Mouse (Mus musculus) midbrain, embryonic 11.5 days (tissue): Measurements from ENCODE around the gene Hcrtr2. TPM values are rescaled to one million over a fixed set of nuclear protein-coding genes. Genes with fewer than 3 reads are reported as not detected.

Experiments used
- ATAC-seq: fragments of 200-750 bp; cut with Nextera tagmentation; 2 replicates; pipeline ENCODE4 v1.8.0; 2017; ENCODE audit warnings: moderate TSS enrichment, moderate library complexity; ENCODE audit not compliant: low FRiP score
- DNase-seq: peaks from one replicate; pipeline ENCODE4 v3.0.0; 2015; ENCODE audit warnings: low spot score; ENCODE audit errors: missing footprints
- H3K27ac ChIP-seq: fragments of 300-500 bp; sonication (generic); 2 replicates; pipeline ENCODE4 v1.5.1; 2014; ENCODE audit warnings: low read depth, low read length
- H3K27me3 ChIP-seq: fragments of 300-500 bp; sonication (generic); 2 replicates; pipeline ENCODE4 v1.6.1; 2014; ENCODE audit warnings: mild to moderate bottlenecking, low read length, moderate library complexity, mixed read lengths; ENCODE audit not compliant: control insufficient read depth, insufficient read depth
- H3K36me3 ChIP-seq: fragments of 300-500 bp; sonication (generic); 2 replicates; pipeline ENCODE4 v1.6.1; 2014; ENCODE audit warnings: mild to moderate bottlenecking, low read length, moderate library complexity, mixed read lengths; ENCODE audit not compliant: control insufficient read depth, insufficient read depth
- H3K4me1 ChIP-seq: fragments of 300-500 bp; sonication (generic); 2 replicates; pipeline ENCODE4 v1.6.1; 2014; ENCODE audit warnings: low read length; ENCODE audit not compliant: control insufficient read depth, insufficient read depth
- H3K4me2 ChIP-seq: fragments of 300-500 bp; sonication (generic); 2 replicates; pipeline ENCODE4 v1.6.1; 2014; ENCODE audit warnings: mild to moderate bottlenecking, moderate library complexity
- H3K4me3 ChIP-seq: fragments of 300-500 bp; sonication (generic); 2 replicates; pipeline ENCODE4 v1.5.1; 2014; ENCODE audit warnings: low read depth, low read length
- H3K9ac ChIP-seq: fragments of 300-500 bp; sonication (generic); 2 replicates; pipeline ENCODE4 v1.6.1; 2014; ENCODE audit warnings: low read length
- H3K9me3 ChIP-seq: fragments of 300-500 bp; sonication (generic); 2 replicates; pipeline ENCODE4 v1.6.1; 2016; ENCODE audit warnings: low read length; ENCODE audit not compliant: control insufficient read depth
- WGBS: fragments of 180-500 bp; shearing (Covaris S2); extraction: QIAGEN DNeasy Blood & Tissue Kit; methylation state at CpG from one replicate; pipeline ENCODE4 v1.1.7; 2014; 5-methylcytosine and 5-hydroxymethylcytosine counted together
- polyA plus RNA-seq: library from polyadenylated mRNA; unstranded; fragments of >200 nt; fragmentation: Nextera tagmentation; extraction: Ambion mirVana; gene quantifications from 2 replicates; pipeline ENCODE4 v1.2.1, GENCODE M21; 2014

Hcrtr2 gene
- polyA plus RNA-seq, 1 experiment from 2014 or later: 0.52 TPM

- Histone ChIP-seq H3K27ac (no peak overlapping the region), H3K9ac (no peak overlapping the region), H3K27me3 (peaks cover 4% of the 10 kb centered on the region; the same call in 1 of the 2 replicates), H3K4me1 (peaks cover 2% of the 10 kb centered on the region; the same call in 1 of the 2 replicates), H3K9me3 (no peaks in the 10 kb centered on the region), H3K36me3 (no peaks in the 10 kb centered on the region), H3K4me3 (no peak overlapping the region), H3K4me2 (no peak overlapping the region)
- no peak for DNase-seq
- ATAC-seq: no peak
- 82% methylated on average over 1 of the region's 1 CpGs for WGBS
These were observed 2.9 kb downstream of the Hcrtr2 start for GRCm38 (mm10) chr9:76320755-76321154.

DNA sequence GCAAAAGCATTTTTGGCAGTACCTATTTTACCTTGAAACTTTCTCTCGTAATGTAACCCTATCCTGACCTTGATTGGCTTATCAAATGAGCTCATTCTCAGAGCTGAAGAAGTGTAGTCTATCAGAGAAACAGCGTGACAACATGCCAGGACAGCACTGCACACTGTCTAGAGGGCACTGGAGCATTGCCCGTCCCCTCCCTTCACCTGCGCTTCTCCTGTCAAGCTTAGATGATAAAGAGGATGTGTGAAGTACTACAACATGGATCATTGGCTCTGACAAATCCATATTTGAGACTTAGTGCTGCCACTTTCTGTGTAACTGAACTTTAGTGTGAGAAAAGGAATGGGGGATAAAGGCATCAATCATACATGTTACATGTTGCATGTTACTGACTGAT, 5.4 kb downstream of the Hcrtr2 start:
- H3K4me3 ChIP-seq: no peak overlapping the region
- no peak overlapping the region for H3K27ac ChIP-seq
- peaks cover 2% of the 10 kb centered on the region; the same call in 1 of the 2 replicates for H3K4me1 ChIP-seq
- peaks cover 4% of the 10 kb centered on the region; the same call in 1 of the 2 replicates for H3K27me3 ChIP-seq
- H3K4me2 ChIP-seq: no peak overlapping the region
- DNase-seq (no peak), ATAC-seq (no peak)
- H3K9me3 ChIP-seq: no peaks in the 10 kb centered on the region
- H3K9ac ChIP-seq: no peak overlapping the region
- no peaks in the 10 kb centered on the region for H3K36me3 ChIP-seq
- 89% methylated on average over 4 of the region's 4 CpGs for WGBS

DNA sequence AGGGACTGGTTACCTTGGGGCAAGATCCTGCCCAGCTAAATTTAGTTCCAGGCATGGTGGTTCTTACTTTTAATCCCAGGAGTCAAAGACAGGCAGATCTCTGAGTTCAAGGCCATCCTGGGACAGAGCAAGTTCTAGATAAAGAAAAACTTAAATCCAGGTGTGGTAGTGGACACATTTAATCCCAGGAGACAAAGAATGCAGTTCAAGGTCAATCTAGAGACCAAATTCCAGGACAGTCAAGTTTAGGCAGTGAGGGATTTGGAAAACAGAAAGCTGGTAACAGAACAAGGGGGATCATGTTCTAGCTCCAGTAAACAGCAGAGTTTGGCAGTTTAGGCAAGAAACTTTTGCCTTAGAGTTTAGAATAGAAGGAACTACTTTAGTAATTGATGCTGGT, 8.6 kb downstream of the Hcrtr2 start:
- no peak for ATAC-seq
- DNase-seq: no peak
- Histone ChIP-seq H3K27ac (no peak overlapping the region), H3K4me3 (no peak overlapping the region), H3K4me1 (no peaks in the 10 kb centered on the region), H3K9me3 (no peaks in the 10 kb centered on the region), H3K36me3 (no peaks in the 10 kb centered on the region), H3K4me2 (no peak overlapping the region), H3K9ac (no peak overlapping the region), H3K27me3 (no peaks in the 10 kb centered on the region)

- no peaks in the 10 kb centered on the region for H3K27me3 ChIP-seq
- no peaks in the 10 kb centered on the region for H3K9me3 ChIP-seq
- no peaks in the 10 kb centered on the region for H3K36me3 ChIP-seq
- DNase-seq (no peak), ATAC-seq (no peak)
- no peak overlapping the region for H3K4me2 ChIP-seq
- no peak overlapping the region for H3K9ac ChIP-seq
- no peak overlapping the region for H3K27ac ChIP-seq
- H3K4me3 ChIP-seq: no peak overlapping the region
- no peaks in the 10 kb centered on the region for H3K4me1 ChIP-seq
These were observed 9.7 kb downstream of the Hcrtr2 start for GRCm38 (mm10) chr9:76313921-76314320.

DNA sequence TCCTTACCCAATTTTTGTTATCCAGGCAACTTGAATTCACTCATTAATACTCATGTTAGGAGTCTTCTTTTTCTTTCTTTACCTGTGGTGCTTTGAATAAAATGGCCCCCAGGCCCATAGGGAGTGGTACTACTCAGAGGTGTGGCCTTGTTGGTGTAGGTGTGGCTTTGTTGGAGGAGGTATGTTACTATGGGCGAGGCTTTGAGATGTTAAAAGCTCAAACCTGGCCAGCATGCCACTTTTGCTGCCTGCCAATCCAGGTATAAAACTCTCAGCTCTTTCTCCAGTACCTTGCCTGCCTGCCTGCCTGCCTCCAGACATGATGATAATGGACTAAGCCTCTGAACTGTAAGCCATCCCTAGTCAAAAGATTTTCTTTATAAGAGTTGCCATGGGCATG, 11.4 kb downstream of the Hcrtr2 start:
- Histone ChIP-seq H3K9me3 (no peaks in the 10 kb centered on the region), H3K4me3 (no peak overlapping the region), H3K4me2 (no peak overlapping the region), H3K36me3 (no peaks in the 10 kb centered on the region), H3K4me1 (no peaks in the 10 kb centered on the region), H3K27ac (no peak overlapping the region), H3K27me3 (no peaks in the 10 kb centered on the region), H3K9ac (no peak overlapping the region)
- ATAC-seq: no peak
- WGBS: 68% methylated on average over 1 of the region's 1 CpGs
- DNase-seq: no peak

DNA sequence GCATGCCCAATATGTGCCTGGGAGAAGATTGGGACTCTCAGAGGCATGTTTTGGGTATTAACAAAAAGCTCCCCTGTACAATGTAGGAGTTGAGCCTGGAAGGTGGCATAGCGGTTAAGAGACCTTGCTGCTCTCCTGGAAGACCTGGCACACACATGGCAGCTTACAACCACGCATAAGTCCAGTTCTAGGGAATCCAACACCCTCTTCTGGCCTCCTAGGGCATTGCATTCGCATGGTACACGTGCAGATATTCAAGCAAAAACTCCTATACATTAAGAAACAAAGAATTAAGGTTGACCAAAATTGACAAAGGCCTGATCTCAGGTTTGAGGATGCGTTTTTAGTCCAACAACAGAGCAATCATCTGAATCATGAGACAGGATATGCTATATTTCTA, 32.3 kb downstream of the Hcrtr2 start:
- no peaks in the 10 kb centered on the region for H3K27me3 ChIP-seq
- H3K36me3 ChIP-seq: no peaks in the 10 kb centered on the region
- WGBS: 74% methylated on average over 5 of the region's 5 CpGs
- H3K4me2 ChIP-seq: no peak overlapping the region
- no peaks in the 10 kb centered on the region for H3K9me3 ChIP-seq
- no peak for DNase-seq
- H3K4me3 ChIP-seq: no peak overlapping the region
- no peak overlapping the region for H3K27ac ChIP-seq
- no peak for ATAC-seq
- no peaks in the 10 kb centered on the region for H3K4me1 ChIP-seq
- H3K9ac ChIP-seq: no peak overlapping the region

- Histone ChIP-seq H3K4me1 (no peaks in the 10 kb centered on the region), H3K4me3 (no peak overlapping the region), H3K9ac (no peak overlapping the region), H3K27ac (no peak overlapping the region), H3K9me3 (no peaks in the 10 kb centered on the region), H3K4me2 (no peak overlapping the region), H3K36me3 (no peaks in the 10 kb centered on the region), H3K27me3 (no peaks in the 10 kb centered on the region)
- no peak for DNase-seq
- no peak for ATAC-seq
These were observed 52.8 kb downstream of the Hcrtr2 start for GRCm38 (mm10) chr9:76270886-76271285.

- Histone ChIP-seq H3K4me1 (no peaks in the 10 kb centered on the region), H3K36me3 (no peaks in the 10 kb centered on the region)
These were observed 65.9 kb downstream of the Hcrtr2 start for GRCm38 (mm10) chr9:76257731-76258130.

DNA sequence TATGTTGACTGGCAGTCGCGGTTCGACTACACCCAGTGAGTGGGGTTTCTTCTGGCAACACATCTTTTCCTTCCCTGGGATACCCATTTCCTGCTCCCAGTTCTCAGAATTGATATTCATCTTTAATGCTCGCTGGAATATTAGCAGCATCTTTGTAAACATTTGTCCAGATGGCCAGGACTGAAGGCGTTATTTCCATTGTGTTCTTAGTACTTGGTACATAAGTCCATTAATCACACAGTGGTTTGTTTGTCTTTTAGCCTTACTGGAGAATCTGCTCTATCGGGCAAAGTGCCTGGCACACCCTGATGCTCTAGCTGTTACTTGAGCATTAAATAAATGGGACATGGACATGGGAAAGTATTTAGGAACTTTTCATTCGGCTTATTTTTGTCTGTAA, 71.1 kb downstream of the Hcrtr2 start:
- Histone ChIP-seq H3K36me3 (no peaks in the 10 kb centered on the region), H3K4me1 (no peaks in the 10 kb centered on the region), H3K9me3 (no peaks in the 10 kb centered on the region), H3K9ac (no peak overlapping the region), H3K4me2 (no peak overlapping the region), H3K27ac (no peak overlapping the region), H3K4me3 (no peak overlapping the region), H3K27me3 (no peaks in the 10 kb centered on the region)
- WGBS: 83% methylated on average over 7 of the region's 7 CpGs
- ATAC-seq: no peak
- peak; percentile 26 for DNase-seq

More at GRCm38 (mm10) chr9:76257731-76258130, 65.9 kb downstream of the Hcrtr2 start:
- DNase-seq (peak; percentile 44), ATAC-seq (no peak)
- H3K27me3 ChIP-seq: no peaks in the 10 kb centered on the region
- WGBS: 88% methylated on average over 5 of the region's 5 CpGs
- no peak overlapping the region for H3K4me2 ChIP-seq
- H3K4me3 ChIP-seq: no peak overlapping the region
- H3K9ac ChIP-seq: no peak overlapping the region
- no peaks in the 10 kb centered on the region for H3K9me3 ChIP-seq
- H3K27ac ChIP-seq: no peak overlapping the region

- Histone ChIP-seq H3K4me1 (no peaks in the 10 kb centered on the region), H3K4me2 (no peak overlapping the region), H3K9me3 (no peaks in the 10 kb centered on the region), H3K36me3 (no peaks in the 10 kb centered on the region), H3K27me3 (no peaks in the 10 kb centered on the region), H3K9ac (no peak overlapping the region), H3K4me3 (no peak overlapping the region), H3K27ac (no peak overlapping the region)
- ATAC-seq (no peak), DNase-seq (peak; percentile 56)
- 92% methylated on average over 4 of the region's 4 CpGs for WGBS
These were observed 71.5 kb downstream of the Hcrtr2 start for GRCm38 (mm10) chr9:76252109-76252508.
